Mouse (Mus musculus) olfactory bulb, adult 2 months (tissue): ENCODE results near the gene Ubash3b. TPM values are rescaled to one million over a fixed set of nuclear protein-coding genes. Genes with fewer than 3 reads are reported as not detected.

ENCODE experiments used
- H3K27ac ChIP-seq: fragments of 200-500 bp; 2 replicates; pipeline ENCODE4 v1.5.1; 2012; ENCODE audit warnings: low read depth, low read length; ENCODE audit not compliant: insufficient read depth
- H3K4me1 ChIP-seq: fragments of 200-500 bp; 2 replicates; pipeline ENCODE4 v1.6.1; 2012; ENCODE audit warnings: low read length; ENCODE audit not compliant: control insufficient read depth, insufficient read depth
- H3K4me3 ChIP-seq: fragments of 200-500 bp; 2 replicates; pipeline ENCODE4 v1.5.1; 2012; ENCODE audit warnings: mild to moderate bottlenecking, low read depth, low read length, moderate library complexity; ENCODE audit not compliant: insufficient read depth
- CTCF ChIP-seq: fragments of 200-500 bp; IDR thresholded peaks from 2 replicates; pipeline ENCODE4 v1.5.1; 2012; ENCODE audit warnings: low read depth, mild to moderate bottlenecking, low read length, moderate library complexity; ENCODE audit not compliant: insufficient read depth
- POLR2A ChIP-seq: fragments of 200-500 bp; IDR thresholded peaks from 2 replicates; pipeline ENCODE4 v1.6.1; 2012; ENCODE audit warnings: mild to moderate bottlenecking, low read depth, low read length, moderate library complexity; ENCODE audit not compliant: insufficient read depth
- WGBS: fragments of 180-500 bp; shearing (Covaris S2); methylation state at CpG from one replicate; pipeline ENCODE4 v1.1.7; 2018; 5-methylcytosine and 5-hydroxymethylcytosine counted together
- polyA plus RNA-seq: library from polyadenylated mRNA; stranded (reverse); fragments of >200 nt; gene quantifications from 2 replicates; pipeline ENCODE4 v1.2.4, GENCODE M21; 2012; ENCODE audit warnings: low replicate concordance; ENCODE audit not compliant: missing spikeins, insufficient read depth, insufficient read length

Ubash3b gene
- polyA plus RNA-seq, 1 experiment: not detected

GRCm38 (mm10) chr9:41014512-41014911, 147.0 kb downstream of the Ubash3b start:
- TF ChIP-seq POLR2A (no peak), CTCF (no peak)
- Histone ChIP-seq H3K4me3 (no peak overlapping the region), H3K4me1 (peaks cover 4% of the 10 kb centered on the region), H3K27ac (no peak overlapping the region)
- 57% methylated on average over 4 of the region's 4 CpGs for WGBS

GRCm38 (mm10) chr9:41012456-41012855, 149.0 kb downstream of the Ubash3b start:
- peaks cover 4% of the 10 kb centered on the region for H3K4me1 ChIP-seq
- TF ChIP-seq POLR2A (no peak), CTCF (no peak)
- no peak overlapping the region for H3K4me3 ChIP-seq
- 62% methylated on average over 5 of the region's 5 CpGs for WGBS
- no peak overlapping the region for H3K27ac ChIP-seq

GRCm38 (mm10) chr9:41011512-41012436, 149.7 kb downstream of the Ubash3b start:
- Histone ChIP-seq H3K4me3 (no peak overlapping the region), H3K27ac (0 out of 2 replicates have a peak overlapping the region, but pooled peaks have one; percentile 7), H3K4me1 (peaks cover 4% of the 10 kb centered on the region)
- no peak for TF ChIP-seq POLR2A
- TF ChIP-seq CTCF: no peak
- 35% methylated on average over 13 of the region's 13 CpGs for WGBS

- 46% methylated on average over 1 of the region's 1 CpGs for WGBS
- TF ChIP-seq POLR2A (no peak), CTCF (no peak)
- peaks cover 4% of the 10 kb centered on the region for H3K4me1 ChIP-seq
- H3K4me3 ChIP-seq: no peak overlapping the region
- no peak overlapping the region for H3K27ac ChIP-seq
These were observed 153.7 kb downstream of the Ubash3b start for GRCm38 (mm10) chr9:41007785-41008184.

- no peak for TF ChIP-seq CTCF
- TF ChIP-seq POLR2A: no peak
- Histone ChIP-seq H3K4me3 (no peak within 1 kb of the TSS), H3K4me1 (peaks cover 5% of the 10 kb centered on the region), H3K27ac (no peak within 1 kb of the TSS)
- WGBS: 78% methylated on average over 4 of the region's 4 CpGs
These were observed 157.1 kb downstream of the Ubash3b start, which contains the start of gene Crtam for GRCm38 (mm10) chr9:41004415-41004814. Gene Crtam (minus strand): TSS chr9:41004628.

DNA sequence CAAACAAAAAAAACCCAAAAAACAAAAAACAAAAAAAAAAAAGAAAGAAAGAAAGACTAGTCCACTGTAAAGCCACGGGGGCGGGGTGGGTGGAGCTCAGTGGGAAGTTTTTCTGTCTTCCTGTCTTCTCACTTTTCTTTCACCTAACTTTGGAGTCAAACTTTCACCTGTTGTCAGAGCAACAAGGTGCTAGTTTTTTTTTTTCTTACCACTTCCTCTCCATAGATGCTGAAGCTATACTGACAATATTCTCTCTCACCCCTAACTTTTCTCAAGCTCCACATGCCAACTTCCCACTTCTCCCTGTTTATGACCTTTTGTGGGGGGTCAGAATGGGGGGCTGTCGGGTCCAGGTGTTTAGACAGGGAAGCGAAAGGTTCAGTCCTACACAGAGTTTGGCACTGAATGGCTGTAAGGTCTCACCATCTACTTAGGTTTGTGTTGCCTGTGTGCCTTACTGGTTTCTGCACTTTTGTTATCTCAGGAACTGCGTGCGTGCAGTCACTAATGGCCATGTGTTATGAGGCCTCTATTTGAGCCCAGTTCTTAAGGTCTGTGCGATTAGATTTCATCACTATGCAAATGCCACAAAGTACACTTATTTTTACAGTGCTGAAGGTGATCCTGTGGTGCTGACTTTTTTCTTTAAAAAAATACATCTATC, 164.2 kb downstream of the Ubash3b start:
- TF ChIP-seq CTCF (no peak), POLR2A (no peak)
- no peak overlapping the region for H3K27ac ChIP-seq
- H3K4me3 ChIP-seq: no peak overlapping the region
- H3K4me1 ChIP-seq: peaks cover 7% of the 10 kb centered on the region
- WGBS: 92% methylated on average over 7 of the region's 7 CpGs

GRCm38 (mm10) chr9:40994075-40994474, 167.4 kb downstream of the Ubash3b start:
- no peak overlapping the region for H3K27ac ChIP-seq
- TF ChIP-seq POLR2A (no peak), CTCF (no peak)
- no peak overlapping the region for H3K4me3 ChIP-seq
- H3K4me1 ChIP-seq: peaks cover 5% of the 10 kb centered on the region; the same call in 1 of the 2 replicates
- 76% methylated on average over 5 of the region's 5 CpGs for WGBS

DNA sequence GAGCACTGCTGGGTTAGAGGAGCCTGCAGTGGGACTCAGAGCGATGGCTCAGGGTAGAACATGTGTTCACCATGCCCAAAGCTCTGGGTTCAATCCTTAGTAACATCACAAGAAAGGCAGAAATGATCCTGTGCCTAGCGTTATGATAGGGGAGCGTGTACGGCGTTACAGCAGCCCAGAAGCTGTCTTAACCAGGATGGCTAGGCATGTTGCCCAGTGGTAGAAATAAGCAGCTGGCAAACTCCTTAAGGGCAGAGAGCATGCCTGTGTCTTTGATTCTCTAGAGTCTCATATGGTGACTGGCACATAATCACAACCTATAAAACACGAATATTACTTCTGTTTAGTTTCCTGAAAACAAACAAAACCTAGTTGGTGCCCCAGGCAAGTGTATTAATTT, 170.0 kb downstream of the Ubash3b start:
- Histone ChIP-seq H3K27ac (no peak overlapping the region), H3K4me3 (no peak overlapping the region), H3K4me1 (peaks cover 5% of the 10 kb centered on the region; the same call in 1 of the 2 replicates)
- WGBS: 71% methylated on average over 6 of the region's 6 CpGs
- no peak for TF ChIP-seq CTCF
- no peak for TF ChIP-seq POLR2A
